Mouse (Mus musculus) common myeloid progenitor, adult 5-6 weeks (primary cell): ENCODE data around the gene Cxcr6. TPM values are rescaled to one million over a fixed set of nuclear protein-coding genes. Genes with fewer than 3 reads are reported as not detected.

Source experiments
- total RNA-seq: library from RNA; stranded (forward); fragments of 200-1000, 187-1606 nt; gene quantifications from 2 replicates; pipeline ENCODE4 v1.2.3, GENCODE M21; 2017

The Cxcr6 gene
- total RNA-seq, 1 experiment from 2014 or later = 0.32 TPM

Other genes starting within 250 kb of the Cxcr6 start
- 0.19 and 0.37 TPM in 2 replicates for gene Slc6a20b, start 173.9 kb upstream of the Cxcr6 start, total RNA-seq
- gene Ccr9, start 128.0 kb upstream of the Cxcr6 start, total RNA-seq = 0.32 and 0.82 TPM in 2 replicates
- gene Slc6a20a, start 127.6 kb upstream of the Cxcr6 start, total RNA-seq = 0.39 and 1.5 TPM in 2 replicates
- gene Lztfl1, start 88.8 kb upstream of the Cxcr6 start, total RNA-seq = 36.9 and 39.3 TPM in 2 replicates
- gene Fyco1, start 45.4 kb downstream of the Cxcr6 start, total RNA-seq = 13.6 and 17.0 TPM in 2 replicates
- gene Xcr1, start 55.6 kb downstream of the Cxcr6 start, total RNA-seq = not detected in 2 replicates
- gene Ccr1, start 162.2 kb downstream of the Cxcr6 start, total RNA-seq = 0.59 and 0.87 TPM in 2 replicates
- not detected in 2 replicates for gene Ccr1l1, start 171.9 kb downstream of the Cxcr6 start, total RNA-seq
- gene Ccr3, start 215.5 kb downstream of the Cxcr6 start, total RNA-seq = not detected in 2 replicates